Mouse (Mus musculus) adrenal gland, adult (tissue): ENCODE data around the gene Sec61b.
A peak's percentile ranks its signal among the peaks of the same experiment; 100 is the strongest.

Experiments
- DNase-seq, 2 experiments: peaks; one replicate each; pipeline ENCODE4 v3.0.0; 2022 to 2023; ENCODE audit warnings: low spot score in 1 of 2; ENCODE audit not compliant: inconsistent age in 2 of 2

Gene Sec61b

DNA sequence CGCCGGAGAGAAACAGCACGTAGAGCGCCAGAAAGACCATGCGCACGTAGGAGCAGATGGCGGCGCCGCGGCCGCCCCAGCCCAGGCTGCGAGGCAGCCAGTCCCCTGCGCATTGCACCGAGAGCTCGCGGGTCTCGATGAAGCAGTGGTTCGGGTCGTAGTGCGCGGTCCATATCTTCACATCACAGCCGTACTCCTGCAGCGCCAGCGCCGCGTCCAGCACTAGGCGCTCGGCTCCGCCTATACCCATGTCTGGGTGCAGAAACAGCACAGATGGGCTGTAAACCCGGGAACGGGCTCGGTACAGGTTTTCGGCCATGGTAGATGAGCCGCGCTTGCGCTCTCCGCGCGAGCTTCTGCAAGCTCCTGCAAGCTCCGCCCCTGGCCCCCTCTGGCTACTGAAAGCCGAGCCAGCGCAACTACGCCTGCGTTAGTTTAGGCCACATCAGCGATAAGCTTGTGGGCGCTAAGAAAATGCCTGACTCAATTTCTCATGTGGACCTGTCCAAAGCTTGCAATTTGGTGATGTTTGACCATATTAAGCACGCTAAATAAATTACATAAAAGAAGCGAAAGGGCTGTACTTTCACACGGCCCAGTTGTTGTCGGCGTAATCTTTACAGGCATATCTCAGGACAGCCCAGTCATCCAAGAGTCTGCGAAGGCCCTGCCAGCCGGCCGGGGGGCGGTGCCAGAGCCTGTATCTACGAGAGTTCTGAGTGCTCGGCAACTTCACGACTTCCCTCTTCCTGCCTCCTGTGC, at the start of gene Sec61b, which contains the start of gene Alg2:
Sec61b (plus strand) TSS at position 691 of the 762 bp plus-strand sequence.
Alg2 (minus strand) TSS at position 366 of the 762 bp plus-strand sequence.
- peak; percentile 98 to 99 for DNase-seq

DNA sequence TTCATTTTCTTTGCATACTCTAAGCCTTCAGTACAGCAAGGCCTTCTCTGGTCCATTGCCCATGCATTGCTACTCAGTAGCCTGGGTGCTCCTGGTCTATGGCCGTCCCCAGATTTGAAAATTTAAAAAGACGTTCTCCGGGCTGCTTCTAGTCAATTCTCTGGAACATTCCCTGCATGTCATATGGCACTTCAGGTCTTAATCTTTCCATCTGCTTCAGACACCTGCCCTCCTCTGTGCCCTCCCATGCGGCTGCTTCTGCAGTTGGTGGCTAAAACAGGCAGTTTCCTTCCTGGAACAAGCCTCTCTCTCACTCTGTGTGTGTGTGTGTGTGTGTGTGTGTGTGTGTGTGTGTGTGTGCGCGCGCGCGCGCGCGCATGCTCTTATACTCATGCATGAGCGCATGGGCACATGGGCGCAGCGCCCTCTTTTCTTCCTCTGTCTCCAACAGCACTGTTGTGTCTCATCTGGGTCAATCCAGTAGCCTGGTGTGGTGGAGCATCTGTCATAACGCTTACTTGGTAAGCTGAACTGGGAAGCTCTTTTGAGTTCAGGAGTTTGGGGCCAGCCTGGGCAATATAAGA, 49.1 kb upstream of the Sec61b start:
- DNase-seq = no peak

- DNase-seq = no peak
Measured at GRCm38 (mm10) chr4:47427606-47428005, 46.9 kb upstream of the Sec61b start.

DNA sequence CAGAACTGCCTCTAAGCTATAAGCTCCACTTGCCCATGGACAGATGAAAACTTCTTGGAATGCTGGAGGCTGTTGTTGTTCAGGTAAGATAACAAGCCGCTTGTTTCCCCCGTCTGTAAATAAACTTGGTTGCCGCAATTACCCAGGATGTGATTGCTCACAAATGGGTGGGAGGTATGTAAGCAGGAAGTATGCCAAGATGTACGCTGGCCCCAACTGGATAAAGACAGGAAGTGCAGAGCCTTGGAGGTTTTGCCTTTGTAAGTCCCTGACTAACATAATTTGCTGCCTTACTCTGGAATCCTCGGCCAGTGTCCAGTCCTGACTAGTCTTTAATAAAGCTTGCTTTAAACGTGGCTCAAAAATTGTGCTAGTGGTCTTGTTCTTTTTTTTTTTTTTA, 43.9 kb upstream of the Sec61b start:
- no peak for DNase-seq

DNA sequence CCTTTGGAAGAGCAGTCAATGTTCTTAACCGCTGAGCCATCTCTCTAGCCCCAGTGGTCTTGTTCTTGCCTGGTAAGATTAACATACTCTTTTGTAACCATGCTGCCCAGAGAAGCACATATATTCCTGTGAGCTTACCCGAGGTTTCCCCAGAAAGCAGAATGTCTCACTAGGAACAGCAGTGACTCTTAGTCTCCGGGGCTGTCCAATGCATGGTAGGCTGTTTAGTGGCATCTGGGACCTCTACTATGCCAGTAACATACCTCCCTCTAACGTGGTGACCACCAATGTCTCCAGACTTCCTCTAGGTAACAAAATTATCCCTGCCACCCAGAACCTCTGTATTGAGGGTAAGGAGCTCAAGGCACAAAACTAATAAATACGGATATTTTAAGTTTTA, 43.4 kb upstream of the Sec61b start:
- no peak for DNase-seq

GRCm38 (mm10) chr4:47432766-47433165, 41.7 kb upstream of the Sec61b start:
- DNase-seq = no peak

GRCm38 (mm10) chr4:47435131-47435530, 39.3 kb upstream of the Sec61b start:
- no peak for DNase-seq

- peak; percentile 19 to 48 for DNase-seq
Measured at GRCm38 (mm10) chr4:47435566-47436360, 38.7 kb upstream of the Sec61b start.

GRCm38 (mm10) chr4:47437365-47438340, 36.8 kb upstream of the Sec61b start:
- DNase-seq = peak; percentile 86 to 95

DNA sequence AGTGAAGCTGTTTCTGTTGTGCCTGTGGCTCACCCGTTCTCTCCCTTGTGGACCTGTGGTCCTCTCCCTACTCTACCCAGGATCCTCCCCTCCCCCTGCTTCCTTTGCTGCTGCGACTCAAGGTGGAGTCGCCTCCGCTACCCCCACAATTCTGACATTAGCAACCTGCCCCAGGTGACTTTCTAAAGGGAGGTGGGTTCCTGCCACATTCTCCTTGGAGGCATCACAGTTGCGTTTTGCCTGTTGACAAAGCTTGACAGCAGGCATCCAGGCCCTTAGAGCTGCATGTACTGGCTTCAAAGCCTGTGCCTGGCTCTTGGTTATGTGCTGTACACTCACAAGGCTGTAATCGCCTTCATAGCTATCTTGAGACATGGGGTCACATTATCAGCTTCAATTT, 35.5 kb upstream of the Sec61b start:
- no peak for DNase-seq

DNA sequence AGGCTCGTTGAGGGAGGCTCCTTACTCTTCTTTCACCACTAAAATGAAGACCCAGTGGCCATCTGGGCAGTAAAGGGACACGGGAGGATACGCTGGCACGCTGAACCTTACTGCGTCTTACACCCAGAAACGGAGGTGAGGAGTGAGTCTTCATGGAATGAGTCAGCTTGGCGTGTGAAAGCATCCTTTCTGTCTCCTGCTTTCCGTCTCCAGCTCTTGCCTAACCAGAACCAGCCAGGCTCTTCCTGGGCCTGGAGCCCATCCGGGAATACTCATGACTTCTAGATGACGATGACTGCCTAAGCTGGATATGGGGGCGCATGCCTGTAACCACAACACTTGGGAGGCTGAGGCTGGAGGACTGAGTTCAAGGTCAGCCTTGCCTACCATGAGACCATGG, 33.5 kb upstream of the Sec61b start:
- peak in 1 of 2 experiments; percentile 60 for DNase-seq

GRCm38 (mm10) chr4:47448526-47448925, 25.9 kb upstream of the Sec61b start:
- DNase-seq = no peak

- no peak for DNase-seq
Measured at GRCm38 (mm10) chr4:47449116-47449515, 25.3 kb upstream of the Sec61b start.

DNA sequence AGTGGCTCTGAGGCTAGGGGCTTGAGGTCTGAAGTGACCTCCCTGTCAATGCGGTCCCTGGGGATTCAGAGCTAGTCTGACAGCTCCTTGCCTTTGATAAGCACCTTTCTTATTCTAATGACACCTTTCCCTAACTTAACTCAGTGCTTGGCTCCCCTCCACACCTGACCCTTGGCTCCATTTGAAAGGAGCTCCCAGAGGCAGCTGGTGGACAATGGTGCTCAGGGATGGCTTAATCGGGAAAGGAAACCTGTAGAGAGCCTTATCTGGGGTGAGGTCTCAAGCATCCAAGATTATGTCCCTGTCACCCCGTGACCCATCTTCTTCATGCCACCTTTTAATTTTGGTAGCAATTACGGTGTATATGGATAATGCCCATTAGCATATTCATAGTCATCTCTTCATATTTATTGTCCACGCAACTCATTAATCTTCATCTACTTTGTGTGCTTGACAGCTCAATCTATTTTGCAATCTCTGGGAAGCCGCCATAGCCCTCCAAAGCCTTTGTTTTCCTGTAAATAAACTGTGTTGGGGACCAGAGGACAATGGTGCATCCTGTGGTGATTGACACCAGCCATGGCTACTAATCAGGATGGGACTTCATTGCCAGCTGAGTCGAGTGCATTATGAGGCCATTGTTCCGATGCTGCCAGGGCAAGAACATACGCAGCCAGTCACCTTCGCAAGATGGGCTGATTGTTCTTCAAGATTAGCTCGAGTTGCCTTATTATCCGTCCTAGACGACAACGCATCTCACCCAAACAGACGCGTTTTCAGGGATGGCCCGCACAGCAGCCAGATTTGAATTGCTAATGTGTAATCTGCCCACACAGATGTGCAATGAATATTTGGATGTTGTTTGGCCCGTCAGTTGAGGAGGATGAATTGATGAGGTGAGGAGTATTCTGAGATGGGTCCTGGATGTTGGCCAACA, 24.6 kb upstream of the Sec61b start:
- no peak for DNase-seq

DNA sequence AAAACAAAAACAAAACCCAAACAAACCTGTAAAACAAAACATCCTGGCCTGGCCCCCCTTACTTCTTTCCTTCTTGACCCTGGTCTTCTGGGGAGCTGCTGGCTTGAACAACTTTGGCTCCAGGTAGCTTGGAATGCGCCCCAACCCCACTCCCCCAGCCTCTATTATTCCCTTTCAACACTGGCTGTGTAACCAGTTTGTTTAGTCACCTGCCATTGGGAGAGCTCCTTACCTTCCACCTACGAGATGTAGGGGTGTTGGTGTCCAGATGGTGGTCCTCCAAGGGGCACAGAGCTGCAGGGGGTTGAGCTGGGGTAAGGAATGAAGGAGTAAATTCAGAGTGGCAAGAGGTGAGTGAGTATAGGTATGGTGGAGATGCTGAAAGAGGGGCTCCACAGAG, 7.3 kb upstream of the Sec61b start:
- DNase-seq = no peak

GRCm38 (mm10) chr4:47473586-47473967, 881 bp upstream of the Sec61b start:
- DNase-seq = peak; percentile 36 to 74

- no peak for DNase-seq
Measured at GRCm38 (mm10) chr4:47474730-47475643, 529 bp downstream of the Sec61b start.

DNA sequence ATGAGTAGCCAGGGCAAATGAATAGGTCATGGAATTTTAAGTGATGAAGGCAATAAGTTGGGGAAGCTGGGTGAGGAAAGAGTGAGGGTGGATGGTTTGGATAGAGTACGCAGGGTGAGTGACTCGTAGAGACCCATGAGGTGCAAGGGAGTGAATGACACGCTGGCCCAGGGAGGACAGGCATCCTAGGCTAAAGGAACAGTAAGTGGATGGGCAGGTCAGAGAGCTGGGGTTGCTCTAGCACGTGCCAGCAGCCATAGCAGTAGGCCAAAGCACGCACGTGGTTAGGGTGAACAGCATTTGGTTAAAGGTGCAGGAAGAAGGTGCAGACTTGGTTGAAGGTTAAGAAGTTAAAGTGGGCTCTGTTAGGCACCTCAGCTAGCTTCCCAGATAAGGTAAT, 3.1 kb downstream of the Sec61b start:
- DNase-seq = no peak

DNA sequence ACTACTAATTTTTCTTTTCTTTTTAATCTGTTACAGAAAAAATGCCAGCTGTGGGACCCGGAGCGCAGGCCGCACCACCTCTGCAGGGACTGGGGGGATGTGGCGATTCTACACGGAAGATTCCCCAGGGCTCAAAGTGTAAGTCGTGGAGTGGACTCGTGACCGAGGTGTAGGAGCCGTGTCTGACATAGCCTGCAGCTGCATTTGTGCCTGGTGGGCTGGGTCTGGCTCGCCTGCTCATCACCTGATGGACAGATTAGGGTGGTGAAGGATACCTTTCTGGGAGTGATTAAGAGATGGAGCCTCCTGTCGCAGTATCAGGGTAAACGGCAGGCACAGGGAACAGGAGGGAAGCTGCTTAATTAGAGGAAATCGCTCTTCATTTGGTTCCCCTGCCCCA, 5.6 kb downstream of the Sec61b start:
- no peak for DNase-seq
